Mouse (Mus musculus) E14TG2a.4 (cell line): Measurements from ENCODE around the gene Mtch1.

Experiments used
- CTCF ChIP-seq: conservative IDR thresholded peaks from 2 replicates; pipeline ENCODE4 v1.5.1; 2014; ENCODE audit warnings: low read length
- NANOG ChIP-seq: IDR thresholded peaks from 2 replicates; pipeline ENCODE4 v1.6.1; 2014; ENCODE audit warnings: borderline replicate concordance, low read length, mixed read lengths
- POU5F1 ChIP-seq: IDR thresholded peaks from 2 replicates; pipeline ENCODE4 v1.6.1; 2014; ENCODE audit warnings: low read length, borderline replicate concordance

DNA sequence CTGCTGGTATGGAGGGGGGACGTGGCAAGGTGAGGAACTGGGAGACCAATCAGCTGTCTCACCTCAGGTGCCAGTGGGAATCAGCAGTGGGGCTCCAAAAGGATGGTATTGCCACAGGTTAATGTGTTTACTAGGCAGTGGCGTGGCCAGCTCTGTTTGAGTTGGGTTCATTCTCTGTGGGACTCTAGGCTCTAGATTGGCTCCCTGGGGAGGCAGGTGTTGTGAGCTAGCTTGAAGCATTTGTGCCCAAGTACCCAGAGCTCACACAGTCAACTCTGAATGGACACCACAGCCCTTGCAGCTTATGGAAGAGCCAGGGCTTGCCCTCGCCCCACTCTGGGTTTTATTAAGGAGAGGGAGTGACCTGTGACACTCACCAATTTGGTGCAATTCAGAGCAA lies 43.9 kb downstream of the Mtch1 start:
- no peak for TF ChIP-seq CTCF
- no peak for TF ChIP-seq NANOG
- TF ChIP-seq POU5F1: no peak
